Mouse (Mus musculus) cortical plate, adult 2 months (tissue): ENCODE results near the gene Gm27021.

Experiments
- CTCF ChIP-seq: fragments of 200-500 bp; IDR thresholded peaks from 2 replicates; pipeline ENCODE4 v1.5.1; 2011; ENCODE audit warnings: mild to moderate bottlenecking, control low read depth, low read length; ENCODE audit not compliant: insufficient read depth; ENCODE audit errors: extremely low read depth
- POLR2A ChIP-seq: fragments of 200-500 bp; IDR thresholded peaks from 2 replicates; pipeline ENCODE4 v1.6.1; 2011; ENCODE audit warnings: mild to moderate bottlenecking, low read length, control low read depth; ENCODE audit not compliant: insufficient read depth; ENCODE audit errors: extremely low read depth

- no peak for TF ChIP-seq CTCF
- no peak for TF ChIP-seq POLR2A
Observed at GRCm38 (mm10) chr8:120699565-120699964, 31.7 kb upstream of the Gm27021 start.
